Mouse (Mus musculus) megakaryocyte, embryonic 14.5 days (primary cell): ENCODE data around the gene Dot1l.

Experiments used
- FLI1 ChIP-seq: IDR thresholded peaks from 2 replicates; pipeline ENCODE4 v1.6.1; 2012; ENCODE audit warnings: low read length, inconsistent platforms, mixed read lengths
- GATA1 ChIP-seq: IDR thresholded peaks from 3 replicates; pipeline ENCODE4 v1.6.1; 2012; ENCODE audit warnings: mixed read lengths, low read length, inconsistent platforms, borderline replicate concordance

DNA sequence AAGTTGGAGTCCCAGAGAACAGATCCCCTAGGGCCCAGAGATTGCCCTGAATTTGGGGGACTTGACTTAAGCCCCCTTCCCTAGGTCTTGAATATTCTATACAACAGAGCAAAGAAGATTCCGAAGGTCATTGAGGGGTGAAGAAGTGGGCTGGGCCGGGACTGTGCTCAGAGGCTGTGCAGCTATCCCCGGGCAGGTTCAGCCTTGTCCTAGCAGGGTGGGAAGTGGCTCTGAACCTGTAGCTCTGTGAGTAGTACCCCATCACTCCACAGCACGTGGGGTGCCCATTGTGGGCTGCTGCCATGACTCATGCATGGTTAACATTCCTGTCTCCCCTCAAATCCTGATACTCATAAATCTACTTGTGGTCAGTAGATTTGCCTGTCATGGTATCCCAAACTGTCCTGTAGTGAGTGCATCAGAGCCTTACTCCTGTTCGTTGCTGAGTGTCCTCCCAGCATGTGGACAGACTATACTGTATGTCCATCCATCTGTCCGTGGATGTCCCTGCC is 21.4 kb downstream of the Dot1l start:
- TF ChIP-seq GATA1 (no peak), FLI1 (no peak)
